Mouse (Mus musculus): ENCODE results near the gene Avl9.

Gene Avl9

GRCm38 (mm10) chr6:56714574-56715269 lies at the start of gene Avl9:
Avl9 (plus strand) TSS chr6:56714899.
- DNase-seq (ENCODE audit: extremely low read depth, insufficient read length, low spot score) = peak; percentile 97

- DNase-seq (ENCODE audit: extremely low read depth, insufficient read length, low spot score) = no peak
Observed at GRCm38 (mm10) chr6:56688238-56688637, 26.5 kb upstream of the Avl9 start.

GRCm38 (mm10) chr6:56691205-56691604 lies 23.5 kb upstream of the Avl9 start:
- peak; percentile 3 for DNase-seq (ENCODE audit: extremely low read depth, insufficient read length, low spot score)

DNA sequence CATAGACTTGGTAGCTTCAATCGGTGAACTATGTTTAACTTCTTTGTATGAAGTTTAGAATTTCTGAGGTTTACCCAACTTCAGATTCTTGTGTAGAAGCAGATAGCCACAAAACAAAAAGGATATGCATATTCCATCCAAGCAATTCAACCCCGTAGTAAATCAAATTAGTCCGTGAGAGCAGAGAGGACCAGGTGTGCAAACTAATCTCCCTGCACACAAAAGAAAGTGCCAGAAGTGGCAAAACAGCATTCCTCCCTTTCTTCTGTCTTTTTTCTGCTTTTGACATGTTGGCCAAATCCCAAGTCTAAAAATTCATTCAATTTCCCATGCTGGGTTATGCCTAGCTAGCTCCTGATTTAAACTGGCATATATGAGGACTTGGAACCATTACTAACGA lies 22.3 kb upstream of the Avl9 start:
- no peak for DNase-seq (ENCODE audit: extremely low read depth, insufficient read length, low spot score)

DNA sequence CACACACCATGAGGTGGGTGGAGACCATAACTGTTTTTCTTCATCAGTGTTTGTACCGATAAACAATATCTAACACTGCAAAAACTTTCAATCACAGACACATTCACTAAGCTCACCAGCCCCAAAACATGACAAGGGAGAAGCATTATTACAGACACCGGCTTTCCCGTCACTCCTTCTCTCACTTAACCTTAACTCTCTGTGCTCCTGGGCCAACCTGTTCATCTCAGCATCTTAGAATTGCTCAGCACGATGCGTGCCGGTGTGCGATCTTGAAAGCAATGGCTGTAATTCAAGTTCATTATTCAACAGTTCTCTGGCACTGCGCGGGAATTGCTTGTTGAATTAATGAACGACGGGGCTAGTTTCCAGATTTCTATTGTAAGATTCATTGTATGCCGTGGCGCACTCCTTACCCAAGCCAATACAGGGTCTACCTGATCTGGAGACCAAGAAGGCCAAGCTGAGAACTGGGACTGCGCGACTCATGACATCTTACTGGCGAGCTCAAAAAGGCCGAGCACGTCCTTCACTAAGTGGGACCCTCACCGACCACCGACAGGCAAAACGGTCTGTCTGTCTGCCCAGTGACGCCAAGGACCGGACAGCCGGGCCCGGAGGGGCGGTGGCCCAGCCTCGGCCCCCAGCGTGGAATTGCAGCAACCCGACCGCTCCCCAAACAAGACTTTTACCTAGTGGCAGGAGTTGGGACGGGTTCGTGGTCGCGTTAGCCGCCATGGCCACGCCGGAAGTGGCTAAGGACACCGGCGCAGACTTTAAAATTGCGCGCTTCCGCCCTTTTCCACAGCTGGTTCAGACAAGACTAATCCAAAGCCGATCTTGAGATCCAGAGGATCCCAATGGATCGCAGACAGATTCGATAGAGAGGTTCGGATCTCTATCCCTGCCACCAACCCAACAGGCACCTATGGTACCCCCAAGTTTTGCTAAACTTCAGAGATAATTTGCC lies 10.5 kb upstream of the Avl9 start, which contains the start of gene Lsm5:
Gene Lsm5, minus strand, starts transcription at position 780 of the 970 bp plus-strand sequence.
- DNase-seq (ENCODE audit: extremely low read depth, insufficient read length, low spot score) = peak; percentile 79

GRCm38 (mm10) chr6:56714186-56714573 lies 519 bp upstream of the Avl9 start:
- DNase-seq (ENCODE audit: extremely low read depth, insufficient read length, low spot score) = no peak

DNA sequence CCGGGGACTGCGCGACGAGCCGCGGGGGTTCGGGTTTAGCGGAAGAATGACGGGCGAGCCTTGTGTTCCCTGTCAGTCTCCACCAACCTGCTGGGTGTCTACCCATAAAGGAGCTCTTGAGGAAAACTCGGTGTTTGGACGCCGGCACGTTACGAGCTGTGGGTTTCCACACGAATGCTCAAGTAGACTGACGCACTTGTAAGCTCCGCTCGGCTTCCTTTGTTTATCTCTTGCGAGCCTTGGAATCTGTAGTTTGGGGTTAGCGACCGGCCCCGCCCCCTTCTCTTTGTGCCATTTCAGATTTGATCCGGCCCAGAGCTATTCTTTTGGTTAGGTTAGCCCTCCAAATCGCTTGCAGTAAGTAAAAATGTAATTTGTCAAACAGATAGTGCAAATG lies 569 bp downstream of the Avl9 start:
- no peak for DNase-seq (ENCODE audit: extremely low read depth, insufficient read length, low spot score)

GRCm38 (mm10) chr6:56719071-56719470 lies 4.4 kb downstream of the Avl9 start:
- no peak for DNase-seq (ENCODE audit: extremely low read depth, insufficient read length, low spot score)

- DNase-seq (ENCODE audit: extremely low read depth, insufficient read length, low spot score) = no peak
Observed at GRCm38 (mm10) chr6:56720877-56721276, 6.2 kb downstream of the Avl9 start.

- DNase-seq (ENCODE audit: extremely low read depth, insufficient read length, low spot score) = no peak
Observed at GRCm38 (mm10) chr6:56732545-56732944, 17.8 kb downstream of the Avl9 start.

DNA sequence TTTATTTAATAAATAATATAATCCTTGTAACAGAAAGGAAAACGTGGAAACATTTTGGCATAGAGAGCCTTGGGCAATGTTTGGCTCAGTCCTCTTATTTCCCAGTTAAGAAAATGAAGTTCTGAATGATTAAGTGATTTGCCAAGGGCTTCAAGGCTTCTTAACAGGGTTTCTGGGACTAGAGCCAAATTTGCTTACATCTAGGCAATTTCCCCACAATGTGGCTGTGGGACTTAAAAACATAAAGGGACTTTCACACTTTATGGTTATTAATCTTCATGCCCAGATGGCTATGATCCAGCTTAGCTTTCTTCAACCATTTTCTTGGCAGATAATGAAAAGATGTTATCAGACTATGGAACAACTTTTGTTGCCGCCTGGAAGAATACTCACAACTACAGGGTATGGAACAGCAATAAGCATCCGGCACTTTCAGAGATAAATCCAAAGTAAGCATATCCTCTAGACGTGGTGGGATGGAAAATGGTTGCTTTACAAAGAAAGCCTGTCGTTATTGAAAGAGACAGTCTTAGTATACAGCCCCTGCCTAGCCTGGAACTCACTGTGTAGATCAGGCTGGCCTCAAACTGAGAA lies 31.3 kb downstream of the Avl9 start:
- DNase-seq (ENCODE audit: extremely low read depth, insufficient read length, low spot score) = no peak

- DNase-seq (ENCODE audit: extremely low read depth, insufficient read length, low spot score) = no peak
Observed at GRCm38 (mm10) chr6:56753719-56754118, 39.0 kb downstream of the Avl9 start.

DNA sequence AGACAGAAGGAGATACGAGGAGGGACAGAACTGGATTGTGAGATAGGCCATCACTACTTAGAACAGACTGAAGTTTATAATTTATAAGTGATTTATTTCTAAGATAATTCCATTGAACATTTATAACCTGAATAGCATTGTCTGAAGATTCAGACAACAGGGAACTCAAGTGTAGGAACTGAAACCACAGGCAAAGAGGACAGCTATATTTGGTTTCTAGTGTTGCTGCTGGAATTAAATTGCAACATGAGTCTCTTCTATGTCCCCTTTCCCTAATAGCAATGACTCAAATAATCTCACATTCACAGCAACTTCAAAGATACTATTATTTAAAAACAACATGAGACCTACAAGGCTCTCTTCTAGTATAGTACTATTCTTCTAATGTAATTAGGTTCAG lies 41.4 kb downstream of the Avl9 start:
- no peak for DNase-seq (ENCODE audit: extremely low read depth, insufficient read length, low spot score)

DNA sequence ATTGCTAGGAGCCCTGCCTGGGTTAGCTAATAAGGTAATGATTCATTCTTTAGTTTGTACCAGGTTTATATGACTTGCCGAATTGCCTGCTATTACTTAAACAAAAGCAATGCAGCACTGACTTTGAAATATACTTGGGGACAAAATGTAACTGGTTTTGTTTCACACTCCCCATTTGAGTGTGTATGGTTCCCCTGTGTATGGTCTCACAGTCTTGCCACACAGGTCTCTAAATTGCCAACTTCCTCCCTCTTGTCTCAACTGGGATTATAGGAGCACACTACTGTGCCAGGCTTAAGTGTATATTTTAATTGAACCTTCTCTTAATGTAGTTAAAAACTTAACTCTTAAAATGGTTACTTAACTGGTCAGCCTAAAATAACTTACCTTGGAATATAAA lies 44.6 kb downstream of the Avl9 start:
- no peak for DNase-seq (ENCODE audit: extremely low read depth, insufficient read length, low spot score)

DNA sequence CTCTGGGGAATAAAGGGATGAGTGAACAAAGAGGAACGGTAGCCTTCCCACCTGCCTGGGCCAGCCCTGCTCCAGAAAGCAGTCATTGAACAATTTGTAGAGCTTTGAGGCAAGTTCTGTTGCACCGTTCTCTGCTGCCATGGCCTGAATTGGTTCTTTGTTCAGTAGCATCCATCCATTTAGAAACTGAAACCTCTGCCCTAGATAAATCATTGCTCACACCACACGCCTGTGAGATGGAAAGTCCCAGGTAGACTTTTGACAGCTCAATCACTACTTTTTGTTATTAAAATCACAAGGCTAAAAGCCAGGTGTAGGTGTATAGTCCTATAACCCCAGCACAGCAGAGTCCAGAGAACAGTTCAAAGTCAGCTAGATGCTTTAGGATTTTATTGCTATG lies 50.6 kb downstream of the Avl9 start:
- no peak for DNase-seq (ENCODE audit: extremely low read depth, insufficient read length, low spot score)

- DNase-seq (ENCODE audit: extremely low read depth, insufficient read length, low spot score) = no peak
Observed at GRCm38 (mm10) chr6:56765696-56766095, 51.0 kb downstream of the Avl9 start.

DNA sequence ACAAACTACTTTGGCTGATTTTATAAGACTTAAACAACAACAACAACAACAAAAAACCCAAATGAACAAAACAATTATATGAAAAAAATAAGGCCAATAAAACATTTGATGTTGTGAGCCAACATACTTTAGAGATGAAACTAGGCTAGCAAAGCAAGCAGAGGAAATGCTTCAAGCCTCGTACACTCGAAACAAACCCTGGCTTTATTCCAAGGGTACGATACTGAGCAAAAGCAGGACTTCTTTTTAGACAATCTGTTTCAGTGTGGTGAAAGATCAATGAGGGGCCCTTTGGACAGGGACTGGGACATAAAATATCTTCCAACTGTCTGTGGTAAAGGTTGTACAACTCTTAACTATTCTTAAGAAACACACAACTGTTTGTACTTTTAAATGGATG lies 61.1 kb downstream of the Avl9 start:
- DNase-seq (ENCODE audit: extremely low read depth, insufficient read length, low spot score) = no peak

GRCm38 (mm10) chr6:56779636-56780035 lies 64.9 kb downstream of the Avl9 start:
- DNase-seq (ENCODE audit: extremely low read depth, insufficient read length, low spot score) = no peak

DNA sequence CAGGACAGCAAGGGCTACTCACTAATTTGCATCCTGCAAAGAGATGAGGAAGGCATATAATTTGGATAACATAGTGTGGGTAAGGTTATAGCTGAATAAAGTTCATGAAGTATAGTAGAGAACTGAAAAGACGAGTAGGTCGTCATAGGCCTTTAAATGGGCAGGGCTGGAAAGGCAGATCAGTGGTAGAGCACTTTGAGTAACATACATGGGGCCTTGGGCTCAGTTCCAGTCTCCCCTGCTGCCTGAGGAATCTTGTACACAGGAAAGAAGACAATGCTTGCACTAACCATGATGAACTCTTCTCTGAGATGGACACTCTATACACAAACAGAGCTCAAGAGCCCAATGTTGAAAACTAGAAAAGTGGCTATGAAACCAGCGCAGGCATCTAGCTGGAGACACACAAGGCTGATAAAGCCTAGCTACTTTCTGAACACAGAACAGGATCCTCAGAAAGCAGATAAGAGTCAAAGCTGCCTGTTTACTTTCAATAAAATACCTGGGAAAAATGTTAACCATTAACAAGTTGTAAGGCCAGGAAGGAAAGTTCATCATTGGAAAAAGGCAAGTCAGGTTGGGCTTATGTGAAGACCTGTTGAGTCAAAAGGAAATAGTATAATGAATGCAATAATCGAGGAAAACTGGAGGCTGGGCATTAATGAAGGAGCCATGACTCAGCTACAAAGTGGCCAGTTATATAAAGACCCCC lies 69.0 kb downstream of the Avl9 start:
- DNase-seq (ENCODE audit: extremely low read depth, insufficient read length, low spot score) = no peak

DNA sequence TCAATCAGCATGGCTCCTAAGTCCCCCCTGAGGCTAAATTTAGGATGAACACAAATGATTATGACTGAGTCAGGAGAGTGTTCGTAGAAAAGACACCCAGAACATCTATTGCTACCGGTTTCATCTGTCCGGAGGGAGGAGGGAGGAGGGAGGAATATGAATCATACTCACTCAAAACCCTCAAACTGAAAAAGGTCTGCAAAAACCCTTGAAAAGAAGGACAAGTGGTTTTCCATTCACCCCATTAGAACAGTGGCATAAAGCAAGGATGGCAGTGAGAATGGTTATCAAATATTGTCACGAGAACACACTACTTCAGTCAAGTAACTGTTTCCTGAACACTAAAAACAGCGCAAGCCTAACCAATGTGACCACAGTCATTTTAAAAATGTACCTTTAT lies 70.4 kb downstream of the Avl9 start:
- DNase-seq (ENCODE audit: extremely low read depth, insufficient read length, low spot score) = no peak

DNA sequence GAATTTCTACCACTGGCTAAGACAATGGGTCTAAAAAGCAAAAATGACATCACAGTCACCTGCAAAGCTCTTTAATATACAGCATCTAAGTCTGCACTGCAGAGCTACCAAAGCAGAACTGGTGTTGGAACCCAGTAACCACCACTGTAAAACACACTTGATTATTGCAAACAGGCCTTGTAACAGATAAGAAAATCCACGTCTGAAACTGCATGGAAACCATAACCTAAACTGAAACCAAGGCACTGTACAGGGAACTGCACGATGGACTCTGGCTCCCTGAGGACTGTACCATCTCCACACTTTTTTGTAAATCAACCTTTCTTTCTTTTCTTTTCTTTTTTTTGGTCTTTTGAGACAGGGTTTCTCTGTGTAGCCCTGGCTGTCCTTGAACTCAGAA lies 73.0 kb downstream of the Avl9 start:
- DNase-seq (ENCODE audit: extremely low read depth, insufficient read length, low spot score) = no peak
